Mouse (Mus musculus) activated CD4-positive, CD25-positive, alpha-beta regulatory T cell, adult 4 months (primary cell): ENCODE results near the gene Kars. TPM values are rescaled to one million over a fixed set of nuclear protein-coding genes. Genes with fewer than 3 reads are reported as not detected.

Experiments
- polyA plus RNA-seq, 2 experiments: library from polyadenylated mRNA; unstranded; fragments of 100-300 nt; shearing (Covaris generic); gene quantifications; one replicate each; pipeline ENCODE4 v1.2.1; 2017

The Kars gene
- polyA plus RNA-seq, 2 experiments from 2014 or later: 142 to 152 TPM

Other genes starting within 250 kb of the Kars start
- 100 to 1,000 TPM; 118 to 135 TPM for gene Cfdp1, start 157.0 kb downstream of the Kars start, polyA plus RNA-seq
- gene Tmem170, start 134.6 kb downstream of the Kars start, polyA plus RNA-seq: 1 to 10 TPM; 6.4 to 8.4 TPM
- gene Chst5, start 100.9 kb downstream of the Kars start, polyA plus RNA-seq: not detected
- 1 to 10 TPM; 1.4 to 1.8 TPM for gene Tmem231, start 77.4 kb downstream of the Kars start, polyA plus RNA-seq
- 100 to 1,000 TPM; 244 to 264 TPM for gene Gabarapl2, start 70.6 kb downstream of the Kars start, polyA plus RNA-seq
- 1 to 10 TPM; 3.9 to 4.1 TPM for gene Adat1, start 19.0 kb downstream of the Kars start, polyA plus RNA-seq
- gene Terf2ip, start 75 bp upstream of the Kars start, polyA plus RNA-seq: 1 to 10 TPM; 9.0 to 9.3 TPM
- 1 to 10 TPM in 1 of 2 experiments, under 1 TPM in 1; 0.33 to 1.4 TPM for gene Gm6793, start 3.7 kb upstream of the Kars start, polyA plus RNA-seq